Mouse (Mus musculus) heart, embryonic 16.5 days (tissue): ENCODE results near the gene Dab1. TPM values are rescaled to one million over a fixed set of nuclear protein-coding genes. Genes with fewer than 3 reads are reported as not detected.

Source experiments
- ATAC-seq: fragments of 200-750 bp; cut with Nextera tagmentation; replicated peaks from 2 replicates; pipeline ENCODE4 v1.8.0; 2017; ENCODE audit warnings: moderate number of reproducible peaks; ENCODE audit not compliant: insufficient read depth, low FRiP score; ENCODE audit errors: extremely low read depth
- H3K27ac ChIP-seq: fragments of 300-500 bp; sonication (generic); 2 replicates; pipeline ENCODE4 v1.5.1; 2014; ENCODE audit warnings: mild to moderate bottlenecking, low read length, control low read depth, moderate library complexity
- H3K27me3 ChIP-seq: fragments of 300-500 bp; sonication (generic); 2 replicates; pipeline ENCODE4 v1.6.1; 2014; ENCODE audit warnings: low read length, mixed read lengths; ENCODE audit not compliant: control insufficient read depth, insufficient read depth
- H3K36me3 ChIP-seq: fragments of 300-500 bp; sonication (generic); 2 replicates; pipeline ENCODE4 v1.6.1; 2014; ENCODE audit not compliant: control insufficient read depth, insufficient read depth
- H3K4me1 ChIP-seq: fragments of 300-500 bp; sonication (generic); 2 replicates; pipeline ENCODE4 v1.6.1; 2014; ENCODE audit warnings: low read length, mixed read lengths; ENCODE audit not compliant: control insufficient read depth, insufficient read depth
- H3K4me2 ChIP-seq: fragments of 300-500 bp; sonication (generic); 2 replicates; pipeline ENCODE4 v1.6.1; 2014; ENCODE audit warnings: low read depth, mild to moderate bottlenecking, control low read depth, low read length
- H3K4me3 ChIP-seq: fragments of 300-500 bp; sonication (generic); 2 replicates; pipeline ENCODE4 v1.5.1; 2014; ENCODE audit warnings: mild to moderate bottlenecking, control low read depth, low read length
- H3K9ac ChIP-seq: fragments of 300-500 bp; sonication (generic); 2 replicates; pipeline ENCODE4 v1.6.1; 2014; ENCODE audit warnings: low read length, control low read depth
- H3K9me3 ChIP-seq: fragments of 300-500 bp; sonication (generic); replicated peaks from 2 replicates; pipeline ENCODE4 v1.6.1; 2016; ENCODE audit warnings: low read length; ENCODE audit not compliant: control insufficient read depth
- WGBS: fragments of 180-500 bp; shearing (Covaris S2); extraction: QIAGEN DNeasy Blood & Tissue Kit; methylation state at CpG from one replicate; pipeline ENCODE4 v1.1.7; 2014; 5-methylcytosine and 5-hydroxymethylcytosine counted together
- polyA plus RNA-seq: library from polyadenylated mRNA; unstranded; fragments of >200 nt; fragmentation: Nextera tagmentation; extraction: Ambion mirVana; gene quantifications from 2 replicates; pipeline ENCODE4 v1.2.1, GENCODE M21; 2015

The Dab1 gene
- polyA plus RNA-seq, 1 experiment from 2014 or later: 0.85 TPM

GRCm38 (mm10) chr4:104057116-104057515, 438.0 kb downstream of the Dab1 start:
- ATAC-seq: no peak
- H3K4me3 ChIP-seq: no peak overlapping the region

GRCm38 (mm10) chr4:104059569-104059968, 440.4 kb downstream of the Dab1 start:
- H3K4me2 ChIP-seq: no peak overlapping the region
- no peaks in the 10 kb centered on the region for H3K4me1 ChIP-seq
- no peak overlapping the region for H3K4me3 ChIP-seq
- no peak overlapping the region for H3K9ac ChIP-seq
- WGBS: 46% methylated on average over 4 of the region's 4 CpGs
- no peaks in the 10 kb centered on the region for H3K36me3 ChIP-seq
- no peaks in the 10 kb centered on the region for H3K9me3 ChIP-seq
- no peaks in the 10 kb centered on the region for H3K27me3 ChIP-seq
- ATAC-seq: no peak
- no peak overlapping the region for H3K27ac ChIP-seq

More at GRCm38 (mm10) chr4:104057116-104057515, 438.0 kb downstream of the Dab1 start:
- H3K27me3 ChIP-seq: no peaks in the 10 kb centered on the region
- no peaks in the 10 kb centered on the region for H3K9me3 ChIP-seq
- no peaks in the 10 kb centered on the region for H3K36me3 ChIP-seq
- no peaks in the 10 kb centered on the region for H3K4me1 ChIP-seq
- H3K4me2 ChIP-seq: no peak overlapping the region
- no peak overlapping the region for H3K9ac ChIP-seq
- no peak overlapping the region for H3K27ac ChIP-seq

- 87% methylated on average over 4 of the region's 4 CpGs for WGBS
- Histone ChIP-seq H3K9ac (no peak overlapping the region), H3K4me2 (no peak overlapping the region), H3K36me3 (no peaks in the 10 kb centered on the region), H3K9me3 (no peaks in the 10 kb centered on the region), H3K4me1 (no peaks in the 10 kb centered on the region), H3K27ac (no peak overlapping the region), H3K27me3 (no peaks in the 10 kb centered on the region), H3K4me3 (no peak overlapping the region)
- no peak for ATAC-seq
These were observed 443.2 kb downstream of the Dab1 start for GRCm38 (mm10) chr4:104062356-104062755.

- H3K9me3 ChIP-seq: no peaks in the 10 kb centered on the region
- no peak overlapping the region for H3K4me3 ChIP-seq
- no peak for ATAC-seq
- H3K27me3 ChIP-seq: no peaks in the 10 kb centered on the region
- no peaks in the 10 kb centered on the region for H3K36me3 ChIP-seq
- H3K9ac ChIP-seq: no peak overlapping the region
- no peaks in the 10 kb centered on the region for H3K4me1 ChIP-seq
- 89% methylated on average over 5 of the region's 5 CpGs for WGBS
- no peak overlapping the region for H3K4me2 ChIP-seq
- H3K27ac ChIP-seq: no peak overlapping the region
These were observed 447.7 kb downstream of the Dab1 start for GRCm38 (mm10) chr4:104066901-104067300.

- Histone ChIP-seq H3K4me3 (no peak overlapping the region), H3K4me1 (no peaks in the 10 kb centered on the region), H3K4me2 (no peak overlapping the region), H3K27me3 (no peaks in the 10 kb centered on the region), H3K36me3 (no peaks in the 10 kb centered on the region), H3K27ac (no peak overlapping the region), H3K9me3 (no peaks in the 10 kb centered on the region), H3K9ac (no peak overlapping the region)
- peak; percentile 67 for ATAC-seq
- WGBS: 26% methylated on average over 3 of the region's 3 CpGs
These were observed 448.6 kb downstream of the Dab1 start for GRCm38 (mm10) chr4:104067748-104068147.

GRCm38 (mm10) chr4:104071296-104071695, 452.1 kb downstream of the Dab1 start:
- no peaks in the 10 kb centered on the region for H3K4me1 ChIP-seq
- 57% methylated on average over 10 of the region's 10 CpGs for WGBS
- H3K9me3 ChIP-seq: no peaks in the 10 kb centered on the region
- no peak for ATAC-seq
- H3K27me3 ChIP-seq: no peaks in the 10 kb centered on the region
- no peak overlapping the region for H3K9ac ChIP-seq
- H3K4me3 ChIP-seq: no peak overlapping the region
- no peaks in the 10 kb centered on the region for H3K36me3 ChIP-seq
- no peak overlapping the region for H3K4me2 ChIP-seq
- H3K27ac ChIP-seq: no peak overlapping the region

GRCm38 (mm10) chr4:104073920-104074459, 454.8 kb downstream of the Dab1 start:
- ATAC-seq: no peak
- WGBS: 65% methylated on average over 7 of the region's 7 CpGs
- H3K9me3 ChIP-seq: no peaks in the 10 kb centered on the region

GRCm38 (mm10) chr4:104077771-104078170, 458.6 kb downstream of the Dab1 start:
- H3K9me3 ChIP-seq: no peaks in the 10 kb centered on the region
- no peaks in the 10 kb centered on the region for H3K36me3 ChIP-seq
- no peak overlapping the region for H3K4me2 ChIP-seq
- no peak overlapping the region for H3K9ac ChIP-seq
- H3K4me1 ChIP-seq: no peaks in the 10 kb centered on the region
- no peak overlapping the region for H3K4me3 ChIP-seq
- H3K27me3 ChIP-seq: no peaks in the 10 kb centered on the region
- WGBS: 69% methylated on average over 1 of the region's 1 CpGs
- no peak for ATAC-seq
- no peak overlapping the region for H3K27ac ChIP-seq

More at GRCm38 (mm10) chr4:104073920-104074459, 454.8 kb downstream of the Dab1 start:
- no peaks in the 10 kb centered on the region for H3K4me1 ChIP-seq
- no peaks in the 10 kb centered on the region for H3K27me3 ChIP-seq
- H3K27ac ChIP-seq: no peak overlapping the region
- no peak overlapping the region for H3K9ac ChIP-seq
- no peak overlapping the region for H3K4me2 ChIP-seq
- no peak overlapping the region for H3K4me3 ChIP-seq
- no peaks in the 10 kb centered on the region for H3K36me3 ChIP-seq

GRCm38 (mm10) chr4:104106299-104106698, 487.1 kb downstream of the Dab1 start:
- Histone ChIP-seq H3K9ac (no peak overlapping the region), H3K4me1 (no peaks in the 10 kb centered on the region), H3K4me2 (no peak overlapping the region), H3K9me3 (no peaks in the 10 kb centered on the region), H3K36me3 (no peaks in the 10 kb centered on the region), H3K27me3 (no peaks in the 10 kb centered on the region), H3K4me3 (no peak overlapping the region), H3K27ac (no peak overlapping the region)
- 63% methylated on average over 6 of the region's 6 CpGs for WGBS
- no peak for ATAC-seq
